In genomic region chr10:120767418-120767817, GRCm38 (mm10) we compare ENCODE assay signal across 21 mouse cellular contexts.
A peak's percentile ranks its signal among the peaks of the same experiment; 100 is the strongest.
DNase-seq lines count a peak whose midpoint lies in the region; ATAC-seq and TF ChIP-seq lines count a peak whose summit lies in the region.
"Had no signal": no experiment of that assay in that cellular context is flagged by ENCODE, and none has a peak within 500 bp of the region (broad histone marks: within the 10 kb centered on the region; RNA-seq: fewer than 3 reads in every experiment).

No protein-coding gene starts in this region.

- ATAC-seq in granulocyte monocyte progenitor cell, adult 5-6 weeks (replicated peaks; ENCODE audit: poor library complexity, severe bottlenecking): peak; percentile 62
- peak; percentile 68 for ATAC-seq in megakaryocyte progenitor cell, adult 5-6 weeks (replicated peaks; ENCODE audit: poor library complexity)
- ATAC-seq: activated CD4-positive, CD25-positive, alpha-beta regulatory T cell, adult 4 months; CD4-positive, CD25-positive, alpha-beta regulatory T cell, adult 4 months; Patski had no signal

- no peak overlapping the region for H3K4me3 ChIP-seq in lung, adult 2 months (replicated peaks; ENCODE audit: extremely low read depth, low read depth, low read length)

- TF ChIP-seq CTCF in lung, adult 2 months (IDR thresholded peaks at IDR 0.05; ENCODE audit: insufficient read depth, low read length): no peak

- WGBS in lung, adult 2 months: 86% methylated on average over 3 of the region's 3 CpGs

- no peak for TF ChIP-seq POLR2A in lung, adult 2 months (IDR thresholded peaks at IDR 0.05; ENCODE audit: borderline replicate concordance, extremely low read depth, low read depth, low read length)

- peak; percentile 39 for DNase-seq in heart, adult 11 months
- no peak for DNase-seq in heart, postnatal 4 days
- peak; percentile 64 for DNase-seq in 416B (ENCODE audit: low read depth)
- no peak for DNase-seq in lung, adult 2 months
- DNase-seq in thymus, adult 18-20 months: no peak
- DNase-seq in gastrocnemius, adult 18-20 months (ENCODE audit: low spot score): no peak
- DNase-seq: adrenal gland, adult 2 months; adrenal gland, adult 8-10 months; adrenal gland, postnatal 10 days; adrenal gland, postnatal 14 days; adrenal gland, postnatal 25 days; adrenal gland, postnatal 36 days; B cell, adult 2 months; cerebellum, adult 11 months; cerebellum, adult 11-12 months; cerebellum, adult 18-20 months had no signal

- H3K4me1 ChIP-seq in lung, adult 2 months (ENCODE audit: control insufficient read depth, insufficient read depth, low read length): peaks cover 3% of the 10 kb centered on the region

Comparison
In these comparisons a context has a peak if more than half of its experiments do, and no peak if none do; other contexts are left out.
1. DNase-seq: peak in heart, adult 11 months (single experiment) and 416B (single experiment); none in heart, postnatal 4 days (single experiment), lung, adult 2 months (single experiment), thymus, adult 18-20 months (0 of 2) and gastrocnemius, adult 18-20 months (single experiment).